Mouse (Mus musculus) heart, postnatal 0 days (tissue): ENCODE results near the gene Ndufs1.
A peak's percentile ranks its signal among the peaks of the same experiment; 100 is the strongest.

ENCODE experiments used
- CTCF ChIP-seq: IDR thresholded peaks from 2 replicates; pipeline ENCODE4 v1.5.1; 2016; ENCODE audit warnings: antibody characterized with exemption, control low read depth, low read depth
- EP300 ChIP-seq: IDR thresholded peaks from 2 replicates; pipeline ENCODE4 v1.6.1; 2016; ENCODE audit warnings: antibody characterized with exemption, low read depth

- TF ChIP-seq CTCF (peak; percentile 36), EP300 (no peak)
Observed at GRCm38 (mm10) chr1:63203950-63204659, 27.5 kb upstream of the Ndufs1 start.
